Mouse (Mus musculus): ENCODE measurements around the gene Gpd1. TPM values are rescaled to one million over a fixed set of nuclear protein-coding genes. Genes with fewer than 3 reads are reported as not detected.

The Gpd1 gene
- polyA plus RNA-seq, 1 experiment = 130 TPM

- no peak for DNase-seq
- Histone ChIP-seq H3K27ac (ENCODE audit: insufficient read depth, low read length) (no peak overlapping the region), H3K4me1 (ENCODE audit: control insufficient read depth, insufficient read depth, low read length) (peaks cover 20% of the 10 kb centered on the region), H3K27me3 (ENCODE audit: control insufficient read depth, insufficient read depth, low read length) (no peaks in the 10 kb centered on the region), H3K4me3 (replicated peaks; ENCODE audit: insufficient read depth, low read depth, low read length) (no peak overlapping the region)
- WGBS = 77% methylated on average over 3 of the region's 3 CpGs
- TF ChIP-seq POLR2A (IDR thresholded peaks at IDR 0.05; ENCODE audit: borderline replicate concordance, insufficient read depth, low read length) (no peak), CTCF (IDR thresholded peaks at IDR 0.05; ENCODE audit: borderline replicate concordance, insufficient read depth, low read depth, low read length) (no peak)
Measured at GRCm38 (mm10) chr15:99711491-99711890, 5.8 kb upstream of the Gpd1 start.

- Histone ChIP-seq H3K27me3 (ENCODE audit: control insufficient read depth, insufficient read depth, low read length) (no peaks in the 10 kb centered on the region), H3K27ac (ENCODE audit: insufficient read depth, low read length) (peak overlapping the region; percentile 26; the same call in 1 of the 2 replicates)
- WGBS = 63% methylated on average over 13 of the region's 13 CpGs
Measured at GRCm38 (mm10) chr15:99712666-99713559, 4.4 kb upstream of the Gpd1 start.

GRCm38 (mm10) chr15:99713569-99713968 is 3.7 kb upstream of the Gpd1 start:
- peak overlapping the region; percentile 56 for H3K27ac ChIP-seq (ENCODE audit: insufficient read depth, low read length)

More at GRCm38 (mm10) chr15:99712666-99713559, 4.4 kb upstream of the Gpd1 start:
- TF ChIP-seq POLR2A (IDR thresholded peaks at IDR 0.05; ENCODE audit: borderline replicate concordance, insufficient read depth, low read length) (no peak), CTCF (IDR thresholded peaks at IDR 0.05; ENCODE audit: borderline replicate concordance, insufficient read depth, low read depth, low read length) (no peak)
- Histone ChIP-seq H3K4me3 (replicated peaks; ENCODE audit: insufficient read depth, low read depth, low read length) (no peak overlapping the region), H3K4me1 (ENCODE audit: control insufficient read depth, insufficient read depth, low read length) (peaks cover 30% of the 10 kb centered on the region)
- no peak for DNase-seq

GRCm38 (mm10) chr15:99714206-99714605 is 3.1 kb upstream of the Gpd1 start:
- TF ChIP-seq POLR2A (IDR thresholded peaks at IDR 0.05; ENCODE audit: borderline replicate concordance, insufficient read depth, low read length) (no peak), CTCF (IDR thresholded peaks at IDR 0.05; ENCODE audit: borderline replicate concordance, insufficient read depth, low read depth, low read length) (no peak)
- 47% methylated on average over 4 of the region's 4 CpGs for WGBS
- no peak overlapping the region for H3K4me3 ChIP-seq (replicated peaks; ENCODE audit: insufficient read depth, low read depth, low read length)
- no peaks in the 10 kb centered on the region for H3K27me3 ChIP-seq (ENCODE audit: control insufficient read depth, insufficient read depth, low read length)
- DNase-seq = no peak
- peak overlapping the region; percentile 56 for H3K27ac ChIP-seq (ENCODE audit: insufficient read depth, low read length)
- peaks cover 41% of the 10 kb centered on the region for H3K4me1 ChIP-seq (ENCODE audit: control insufficient read depth, insufficient read depth, low read length)

More at GRCm38 (mm10) chr15:99713569-99713968, 3.7 kb upstream of the Gpd1 start:
- Histone ChIP-seq H3K4me3 (replicated peaks; ENCODE audit: insufficient read depth, low read depth, low read length) (no peak overlapping the region), H3K27me3 (ENCODE audit: control insufficient read depth, insufficient read depth, low read length) (no peaks in the 10 kb centered on the region), H3K4me1 (ENCODE audit: control insufficient read depth, insufficient read depth, low read length) (peaks cover 36% of the 10 kb centered on the region)
- no peak for TF ChIP-seq CTCF (IDR thresholded peaks at IDR 0.05; ENCODE audit: borderline replicate concordance, insufficient read depth, low read depth, low read length)
- WGBS = 78% methylated on average over 3 of the region's 3 CpGs
- DNase-seq = no peak

GRCm38 (mm10) chr15:99714858-99715257 is 2.5 kb upstream of the Gpd1 start:
- DNase-seq = peak; percentile 89 to 90
- H3K27ac ChIP-seq (ENCODE audit: insufficient read depth, low read length) = peak overlapping the region; percentile 93; the same call in 1 of the 2 replicates
- whole genome bisulfite sequencing = 40% methylated on average over 7 of the region's 7 CpGs
- peaks cover 41% of the 10 kb centered on the region for H3K4me1 ChIP-seq (ENCODE audit: control insufficient read depth, insufficient read depth, low read length)
- no peaks in the 10 kb centered on the region for H3K27me3 ChIP-seq (ENCODE audit: control insufficient read depth, insufficient read depth, low read length)
- peak; percentile 94 for TF ChIP-seq CTCF (IDR thresholded peaks at IDR 0.05; ENCODE audit: borderline replicate concordance, insufficient read depth, low read depth, low read length)
- no peak for TF ChIP-seq POLR2A (IDR thresholded peaks at IDR 0.05; ENCODE audit: borderline replicate concordance, insufficient read depth, low read length)
- no peak overlapping the region for H3K4me3 ChIP-seq (replicated peaks; ENCODE audit: insufficient read depth, low read depth, low read length)

- Histone ChIP-seq H3K4me1 (ENCODE audit: control insufficient read depth, insufficient read depth, low read length) (peaks cover 41% of the 10 kb centered on the region), H3K4me3 (replicated peaks; ENCODE audit: insufficient read depth, low read depth, low read length) (no peak overlapping the region), H3K27me3 (ENCODE audit: control insufficient read depth, insufficient read depth, low read length) (no peaks in the 10 kb centered on the region), H3K27ac (ENCODE audit: insufficient read depth, low read length) (peak overlapping the region; percentile 93)
- no peak for TF ChIP-seq POLR2A (IDR thresholded peaks at IDR 0.05; ENCODE audit: borderline replicate concordance, insufficient read depth, low read length)
- TF ChIP-seq CTCF (IDR thresholded peaks at IDR 0.05; ENCODE audit: borderline replicate concordance, insufficient read depth, low read depth, low read length) = no peak
- WGBS = 11% methylated on average over 13 of the region's 13 CpGs
- DNase-seq = peak; percentile 67
Measured at GRCm38 (mm10) chr15:99715361-99715865, 1.9 kb upstream of the Gpd1 start.

GRCm38 (mm10) chr15:99715982-99716746 is 1.2 kb upstream of the Gpd1 start:
- no peak for DNase-seq
- WGBS = 69% methylated on average over 11 of the region's 11 CpGs
- Histone ChIP-seq H3K4me3 (replicated peaks; ENCODE audit: insufficient read depth, low read depth, low read length) (no peak overlapping the region), H3K4me1 (ENCODE audit: control insufficient read depth, insufficient read depth, low read length) (peaks cover 44% of the 10 kb centered on the region), H3K27me3 (ENCODE audit: control insufficient read depth, insufficient read depth, low read length) (no peaks in the 10 kb centered on the region), H3K27ac (ENCODE audit: insufficient read depth, low read length) (peak overlapping the region; percentile 93)
- TF ChIP-seq POLR2A (IDR thresholded peaks at IDR 0.05; ENCODE audit: borderline replicate concordance, insufficient read depth, low read length) (no peak), CTCF (IDR thresholded peaks at IDR 0.05; ENCODE audit: borderline replicate concordance, insufficient read depth, low read depth, low read length) (no peak)
